Mouse (Mus musculus): Measurements from ENCODE around the gene Cmas. TPM values are rescaled to one million over a fixed set of nuclear protein-coding genes. Genes with fewer than 3 reads are reported as not detected.

Gene Cmas
- polyA plus RNA-seq, 1 experiment from 2014 or later, result 133 TPM

GRCm38 (mm10) chr6:142809373-142810098 is 53.0 kb downstream of the Cmas start:
- H3K4me1 ChIP-seq (ENCODE audit: control insufficient read depth, insufficient read depth, low read length), result no peaks in the 10 kb centered on the region
- DNase-seq (ENCODE audit: low spot score, missing footprints) (no peak), ATAC-seq (ENCODE audit: low FRiP score) (no peak)
- no peaks in the 10 kb centered on the region for H3K9me3 ChIP-seq (ENCODE audit: control insufficient read depth, low read length)
- no peaks in the 10 kb centered on the region for H3K27me3 ChIP-seq (ENCODE audit: control insufficient read depth, insufficient read depth, low read length)
- WGBS, result 59% methylated on average over 6 of the region's 6 CpGs
- H3K9ac ChIP-seq (ENCODE audit: low read length), result no peak overlapping the region
- no peaks in the 10 kb centered on the region for H3K36me3 ChIP-seq (ENCODE audit: control insufficient read depth, insufficient read depth, low read length)
- no peak overlapping the region for H3K4me2 ChIP-seq
- no peak overlapping the region for H3K4me3 ChIP-seq (ENCODE audit: low read depth, low read length)
- no peak overlapping the region for H3K27ac ChIP-seq (ENCODE audit: low read depth, low read length)

- no peak for DNase-seq (ENCODE audit: low spot score, missing footprints)
- H3K9ac ChIP-seq (ENCODE audit: low read length), result no peak overlapping the region
- H3K4me3 ChIP-seq (ENCODE audit: low read depth, low read length), result no peak overlapping the region
- no peak for ATAC-seq (ENCODE audit: low FRiP score)
- no peak overlapping the region for H3K27ac ChIP-seq (ENCODE audit: low read depth, low read length)
- no peaks in the 10 kb centered on the region for H3K36me3 ChIP-seq (ENCODE audit: control insufficient read depth, insufficient read depth, low read length)
- no peaks in the 10 kb centered on the region for H3K27me3 ChIP-seq (ENCODE audit: control insufficient read depth, insufficient read depth, low read length)
- H3K4me2 ChIP-seq, result no peak overlapping the region
- H3K9me3 ChIP-seq (ENCODE audit: control insufficient read depth, low read length), result no peaks in the 10 kb centered on the region
- 68% methylated on average over 6 of the region's 6 CpGs for WGBS
- H3K4me1 ChIP-seq (ENCODE audit: control insufficient read depth, insufficient read depth, low read length), result no peaks in the 10 kb centered on the region
These were observed 53.8 kb downstream of the Cmas start for GRCm38 (mm10) chr6:142810239-142810638.

GRCm38 (mm10) chr6:142812969-142813368 is 56.5 kb downstream of the Cmas start:
- Histone ChIP-seq H3K9ac (ENCODE audit: low read length) (no peak overlapping the region), H3K4me3 (ENCODE audit: low read depth, low read length) (no peak overlapping the region), H3K4me2 (no peak overlapping the region), H3K9me3 (ENCODE audit: control insufficient read depth, low read length) (no peaks in the 10 kb centered on the region), H3K27ac (ENCODE audit: low read depth, low read length) (no peak overlapping the region), H3K27me3 (ENCODE audit: control insufficient read depth, insufficient read depth, low read length) (no peaks in the 10 kb centered on the region), H3K36me3 (ENCODE audit: control insufficient read depth, insufficient read depth, low read length) (no peaks in the 10 kb centered on the region), H3K4me1 (ENCODE audit: control insufficient read depth, insufficient read depth, low read length) (no peaks in the 10 kb centered on the region)
- 58% methylated on average over 5 of the region's 5 CpGs for WGBS
- no peak for DNase-seq (ENCODE audit: low spot score, missing footprints)
- peak; percentile 47; the same call in 1 of the 2 replicates for ATAC-seq (ENCODE audit: low FRiP score)

GRCm38 (mm10) chr6:142814011-142814410 is 57.5 kb downstream of the Cmas start:
- ATAC-seq (ENCODE audit: low FRiP score) (peak; percentile 28; the same call in 1 of the 2 replicates), DNase-seq (ENCODE audit: low spot score, missing footprints) (no peak)
- Histone ChIP-seq H3K27me3 (ENCODE audit: control insufficient read depth, insufficient read depth, low read length) (no peaks in the 10 kb centered on the region), H3K9me3 (ENCODE audit: control insufficient read depth, low read length) (no peaks in the 10 kb centered on the region), H3K4me1 (ENCODE audit: control insufficient read depth, insufficient read depth, low read length) (no peaks in the 10 kb centered on the region), H3K4me3 (ENCODE audit: low read depth, low read length) (no peak overlapping the region; the same call in 1 of the 2 replicates), H3K9ac (ENCODE audit: low read length) (no peak overlapping the region; the same call in 1 of the 2 replicates), H3K36me3 (ENCODE audit: control insufficient read depth, insufficient read depth, low read length) (no peaks in the 10 kb centered on the region), H3K4me2 (peak overlapping the region; percentile 47; the same call in 1 of the 2 replicates), H3K27ac (ENCODE audit: low read depth, low read length) (no peak overlapping the region)
- 64% methylated on average over 10 of the region's 10 CpGs for WGBS

GRCm38 (mm10) chr6:142814495-142814921 is 58.0 kb downstream of the Cmas start:
- no peaks in the 10 kb centered on the region for H3K27me3 ChIP-seq (ENCODE audit: control insufficient read depth, insufficient read depth, low read length)
- H3K4me3 ChIP-seq (ENCODE audit: low read depth, low read length), result peak overlapping the region; percentile 23
- no peak overlapping the region for H3K27ac ChIP-seq (ENCODE audit: low read depth, low read length)
- no peaks in the 10 kb centered on the region for H3K4me1 ChIP-seq (ENCODE audit: control insufficient read depth, insufficient read depth, low read length)
- peak overlapping the region; percentile 51; the same call in 1 of the 2 replicates for H3K9ac ChIP-seq (ENCODE audit: low read length)
- DNase-seq (ENCODE audit: low spot score, missing footprints), result peak; percentile 97
- ATAC-seq (ENCODE audit: low FRiP score), result peak; percentile 62
- WGBS, result 6% methylated on average over 15 of the region's 15 CpGs
- no peaks in the 10 kb centered on the region for H3K9me3 ChIP-seq (ENCODE audit: control insufficient read depth, low read length)
- peak overlapping the region; percentile 47 for H3K4me2 ChIP-seq
- no peaks in the 10 kb centered on the region for H3K36me3 ChIP-seq (ENCODE audit: control insufficient read depth, insufficient read depth, low read length)

GRCm38 (mm10) chr6:142815513-142815912 is 59.0 kb downstream of the Cmas start:
- DNase-seq (ENCODE audit: low spot score, missing footprints) (no peak), ATAC-seq (ENCODE audit: low FRiP score) (no peak)
- no peaks in the 10 kb centered on the region for H3K27me3 ChIP-seq (ENCODE audit: control insufficient read depth, insufficient read depth, low read length)
- H3K9me3 ChIP-seq (ENCODE audit: control insufficient read depth, low read length), result no peaks in the 10 kb centered on the region
- 83% methylated on average over 3 of the region's 3 CpGs for WGBS
- H3K9ac ChIP-seq (ENCODE audit: low read length), result no peak overlapping the region
- no peaks in the 10 kb centered on the region for H3K4me1 ChIP-seq (ENCODE audit: control insufficient read depth, insufficient read depth, low read length)
- H3K4me3 ChIP-seq (ENCODE audit: low read depth, low read length), result no peak overlapping the region
- no peaks in the 10 kb centered on the region for H3K36me3 ChIP-seq (ENCODE audit: control insufficient read depth, insufficient read depth, low read length)
- no peak overlapping the region for H3K4me2 ChIP-seq
- no peak overlapping the region for H3K27ac ChIP-seq (ENCODE audit: low read depth, low read length)

- H3K9ac ChIP-seq (ENCODE audit: low read length), result no peak overlapping the region
- H3K36me3 ChIP-seq (ENCODE audit: control insufficient read depth, insufficient read depth, low read length), result no peaks in the 10 kb centered on the region
- no peaks in the 10 kb centered on the region for H3K27me3 ChIP-seq (ENCODE audit: control insufficient read depth, insufficient read depth, low read length)
- WGBS, result 92% methylated on average over 10 of the region's 10 CpGs
- DNase-seq (ENCODE audit: low spot score, missing footprints), result no peak
- H3K27ac ChIP-seq (ENCODE audit: low read depth, low read length), result no peak overlapping the region
- no peak overlapping the region for H3K4me3 ChIP-seq (ENCODE audit: low read depth, low read length)
- no peaks in the 10 kb centered on the region for H3K9me3 ChIP-seq (ENCODE audit: control insufficient read depth, low read length)
- H3K4me2 ChIP-seq, result no peak overlapping the region
- H3K4me1 ChIP-seq (ENCODE audit: control insufficient read depth, insufficient read depth, low read length), result no peaks in the 10 kb centered on the region
- no peak for ATAC-seq (ENCODE audit: low FRiP score)
These were observed 61.8 kb downstream of the Cmas start for GRCm38 (mm10) chr6:142818306-142818705.

GRCm38 (mm10) chr6:142823008-142823787 is 66.7 kb downstream of the Cmas start:
- no peak overlapping the region for H3K27ac ChIP-seq (ENCODE audit: low read depth, low read length)
- H3K9me3 ChIP-seq (ENCODE audit: control insufficient read depth, low read length), result no peaks in the 10 kb centered on the region
- WGBS, result 88% methylated on average over 5 of the region's 5 CpGs
- H3K27me3 ChIP-seq (ENCODE audit: control insufficient read depth, insufficient read depth, low read length), result no peaks in the 10 kb centered on the region
- DNase-seq (ENCODE audit: low spot score, missing footprints), result no peak
- no peak for ATAC-seq (ENCODE audit: low FRiP score)
- H3K36me3 ChIP-seq (ENCODE audit: control insufficient read depth, insufficient read depth, low read length), result no peaks in the 10 kb centered on the region
- no peak overlapping the region for H3K4me3 ChIP-seq (ENCODE audit: low read depth, low read length)
- H3K9ac ChIP-seq (ENCODE audit: low read length), result no peak overlapping the region
- H3K4me2 ChIP-seq, result no peak overlapping the region
- H3K4me1 ChIP-seq (ENCODE audit: control insufficient read depth, insufficient read depth, low read length), result no peaks in the 10 kb centered on the region

All from midbrain, embryonic 11.5 days (tissue).